Mouse (Mus musculus): ENCODE results near the gene Cd209b.

Cd209b gene

DNA sequence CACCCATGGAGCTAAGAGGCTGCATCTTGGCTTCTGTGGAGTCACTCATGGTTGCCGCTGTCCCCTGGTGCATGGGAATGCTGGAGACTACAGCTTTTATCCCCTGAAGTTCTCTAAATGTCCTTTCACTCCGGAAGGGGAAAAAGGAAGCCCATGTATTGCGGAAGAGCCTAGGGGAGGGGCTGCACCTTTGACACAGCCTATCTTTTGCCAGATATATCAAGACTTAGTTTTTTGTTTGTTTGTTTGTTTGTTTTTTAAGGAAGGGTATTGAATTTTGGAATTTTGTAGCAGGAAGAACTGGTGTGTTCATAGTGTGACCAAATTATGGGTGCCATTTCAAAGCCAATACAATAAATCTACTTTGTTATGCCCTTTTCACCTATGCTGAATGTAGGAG lies at the start of gene Cd209b:
Gene Cd209b, minus strand, starts transcription at position 101 of the 400 bp plus-strand sequence.
- DNase-seq (ENCODE audit: low spot score) = no peak

DNA sequence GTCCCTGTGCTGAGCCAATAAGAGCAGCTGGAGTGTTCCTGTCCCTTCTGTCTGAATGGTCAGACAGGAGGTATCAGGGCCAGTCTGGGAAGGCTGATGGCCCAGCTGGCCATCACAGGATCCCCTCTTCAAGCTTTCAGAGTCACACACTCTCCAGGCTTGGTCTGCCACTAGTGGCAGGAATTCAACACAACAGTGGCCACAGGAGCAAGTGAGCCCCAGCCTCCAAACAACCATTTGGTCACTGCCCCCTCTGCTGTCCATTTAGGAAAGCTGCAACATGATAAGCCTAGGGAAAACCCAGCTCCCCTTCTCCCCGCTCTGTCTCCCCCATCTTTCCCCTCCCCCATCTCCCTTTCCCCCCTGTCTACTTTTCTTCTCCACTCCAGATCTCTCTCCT lies 29.4 kb upstream of the Cd209b start:
- DNase-seq (ENCODE audit: low spot score) = no peak

DNA sequence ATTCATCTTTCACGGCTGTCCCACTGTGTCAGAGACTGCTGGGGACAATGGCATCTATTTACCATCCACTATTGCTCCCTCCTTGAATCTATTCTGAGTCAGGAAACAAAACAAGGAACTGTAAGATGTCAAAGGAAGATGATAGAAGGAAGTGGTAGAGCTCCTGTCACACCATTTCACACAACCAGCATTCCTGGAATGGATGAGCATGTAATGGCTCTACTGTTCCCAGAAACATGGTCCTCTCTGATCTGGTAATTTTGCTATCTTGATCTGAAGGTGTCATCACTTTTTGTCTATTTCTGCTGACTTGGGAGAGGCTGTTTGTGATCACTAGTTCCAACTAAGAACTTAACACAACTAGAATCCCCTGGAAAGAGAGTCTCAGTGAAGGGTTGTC lies 28.0 kb upstream of the Cd209b start, which contains the start of gene Cd209c:
Gene Cd209c, minus strand, starts transcription at position 101 of the 400 bp plus-strand sequence.
- DNase-seq (ENCODE audit: low spot score) = no peak

DNA sequence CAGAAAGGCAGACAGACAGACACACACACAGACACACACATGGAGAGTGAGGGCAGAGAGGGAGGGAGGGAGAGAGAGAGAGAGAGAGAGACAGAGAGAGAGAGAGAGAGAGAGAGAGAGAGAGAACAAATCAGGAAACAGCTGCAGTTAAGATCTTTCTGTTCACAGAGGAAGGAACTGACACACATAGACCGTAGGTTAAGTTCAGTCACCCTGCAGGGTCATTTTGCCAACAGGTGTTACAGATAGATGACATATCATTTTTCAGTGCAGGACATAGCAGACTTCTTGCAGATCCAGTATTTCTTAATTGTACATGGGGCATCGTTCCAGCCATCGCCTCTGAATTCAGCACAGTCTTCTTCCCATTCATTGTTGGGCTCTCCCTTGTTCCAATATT lies 13.4 kb upstream of the Cd209b start:
- DNase-seq (ENCODE audit: low spot score) = no peak

DNA sequence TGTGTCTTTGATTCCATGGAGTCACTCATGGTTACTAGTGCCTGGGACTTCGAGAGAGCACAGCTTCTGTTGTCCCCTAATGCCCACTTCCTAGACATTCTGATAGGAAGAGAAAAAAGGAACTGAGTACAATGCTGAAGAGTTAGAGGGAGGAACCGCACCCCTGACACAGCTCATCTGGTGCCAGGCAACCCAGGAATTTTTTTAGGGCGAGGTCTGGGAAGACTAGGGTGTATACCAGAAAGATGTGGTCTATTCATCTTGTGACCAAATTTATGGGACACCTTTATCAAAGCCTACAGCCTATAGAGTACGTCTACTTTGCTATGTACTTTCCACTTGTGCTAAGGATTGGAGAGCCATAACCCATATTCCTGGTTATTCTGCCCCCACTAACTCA lies 48.2 kb downstream of the Cd209b start, which contains the start of gene Cd209d:
Gene Cd209d, minus strand, starts transcription at position 101 of the 400 bp plus-strand sequence.
- no peak for DNase-seq (ENCODE audit: low spot score)

DNA sequence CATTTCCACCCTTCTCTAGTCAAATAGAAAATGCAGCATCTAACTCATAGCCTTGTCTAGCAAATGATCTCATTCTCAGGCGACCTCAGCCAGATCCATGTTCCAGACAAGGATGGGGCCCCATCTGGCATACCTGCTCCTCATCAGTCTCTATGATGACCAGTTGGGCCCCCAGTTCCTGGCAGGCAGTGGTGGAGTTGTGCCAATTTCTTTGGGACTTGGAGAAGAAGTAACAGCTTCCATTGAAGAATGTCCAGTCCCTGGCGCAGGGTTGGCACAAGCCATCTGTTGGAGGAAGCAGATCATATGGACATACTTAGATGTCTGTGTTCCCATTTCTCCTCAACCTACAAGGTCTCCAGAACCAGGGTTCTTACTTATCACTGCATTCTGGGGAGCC lies 50.5 kb downstream of the Cd209b start:
- no peak for DNase-seq (ENCODE audit: low spot score)

Data from spleen, adult 12 weeks (tissue).